Mouse (Mus musculus) CH12.LX (cell line): ENCODE measurements around the gene Guk1. TPM values are rescaled to one million over a fixed set of nuclear protein-coding genes. Genes with fewer than 3 reads are reported as not detected.

ENCODE experiments used
- DNase-seq: peaks from one replicate; pipeline ENCODE4 v3.0.0-alpha.2; 2013; ENCODE audit errors: extremely low read depth
- H3K27ac ChIP-seq: 2 replicates; pipeline ENCODE4 v1.5.1; 2012; ENCODE audit warnings: low read depth, mild to moderate bottlenecking, control low read depth, moderate library complexity; ENCODE audit not compliant: insufficient read depth
- H3K27me3 ChIP-seq: replicated peaks from 2 replicates; pipeline ENCODE3; 2012; ENCODE audit warnings: inconsistent platforms
- H3K36me3 ChIP-seq, 2 experiments: replicated peaks in 1 of 2; 2 replicates each; pipeline versions ENCODE3 to v1.6.1; 2012; ENCODE audit warnings: inconsistent platforms in 1 of 2, low read length in 1 of 2, mild to moderate bottlenecking in 1 of 2, mixed read lengths in 1 of 2, moderate library complexity in 1 of 2; ENCODE audit not compliant: control insufficient read depth in 1 of 2, insufficient read depth in 1 of 2
- H3K4me1 ChIP-seq, 2 experiments: 2 replicates each; pipeline ENCODE4 v1.6.1; 2012; ENCODE audit warnings: inconsistent platforms in 1 of 2, moderate library complexity in 1 of 2; ENCODE audit not compliant: insufficient read depth in 2 of 2, control insufficient read depth in 1 of 2
- H3K4me2 ChIP-seq: 2 replicates; pipeline ENCODE4 v1.6.1; 2012; ENCODE audit warnings: low read depth, mild to moderate bottlenecking, control low read depth; ENCODE audit not compliant: poor library complexity, insufficient read depth, severe bottlenecking
- H3K4me3 ChIP-seq, 3 experiments: fragments of 150-350 bp in 1 of 3; sonication (generic) in 1 of 3; replicated peaks in 1 of 3; 2 replicates each; pipeline versions ENCODE3 to v1.5.1; 2011 to 2012; ENCODE audit warnings: low read depth in 2 of 3, low read length in 2 of 3, mild to moderate bottlenecking in 2 of 3, moderate library complexity in 2 of 3, control low read depth in 1 of 3, improper control_type of control experiment in 1 of 3, inconsistent platforms in 1 of 3, mixed read lengths in 1 of 3; ENCODE audit not compliant: poor library complexity in 1 of 3
- H3K79me2 ChIP-seq: replicated peaks from 2 replicates; pipeline ENCODE4 v1.6.1; 2012; ENCODE audit warnings: mild to moderate bottlenecking, moderate library complexity; ENCODE audit not compliant: control insufficient read depth, poor library complexity, insufficient read depth, severe bottlenecking; ENCODE audit errors: extremely low read depth
- H3K9ac ChIP-seq: 2 replicates; pipeline ENCODE4 v1.6.1; 2012; ENCODE audit warnings: low read depth, mild to moderate bottlenecking, control low read depth, moderate library complexity; ENCODE audit not compliant: insufficient read depth
- H3K9me3 ChIP-seq: replicated peaks from 2 replicates; pipeline ENCODE3; 2012; ENCODE audit warnings: low read length, inconsistent platforms, mixed read lengths
- BHLHE40 ChIP-seq: IDR thresholded peaks from 2 replicates; pipeline ENCODE4 v1.6.1; 2011; ENCODE audit warnings: mild to moderate bottlenecking, low read depth, low read length, improper control_type of control experiment
- CHD1 ChIP-seq: IDR thresholded peaks from 2 replicates; pipeline ENCODE4 v1.6.1; 2012; ENCODE audit warnings: low read depth, low read length, improper control_type of control experiment, inconsistent platforms
- CHD2 ChIP-seq: IDR thresholded peaks from 2 replicates; pipeline ENCODE4 v1.6.1; 2011; ENCODE audit warnings: low read length, improper control_type of control experiment
- CTCF ChIP-seq, 2 experiments: IDR thresholded peaks in 1 of 2; conservative IDR thresholded peaks in 1 of 2; 2 replicates each; pipeline ENCODE4 v1.5.1; 2011 to 2012; ENCODE audit warnings: low read depth in 2 of 2, low read length in 2 of 2, improper control_type of control experiment in 1 of 2, inconsistent platforms in 1 of 2, mild to moderate bottlenecking in 1 of 2, moderate library complexity in 1 of 2
- E2F4 ChIP-seq: IDR thresholded peaks from 2 replicates; pipeline ENCODE4 v1.6.1; 2011; ENCODE audit warnings: low read depth, low read length, improper control_type of control experiment; ENCODE audit not compliant: insufficient replicate concordance
- ELF1 ChIP-seq: IDR thresholded peaks from 2 replicates; pipeline ENCODE4 v1.6.1; 2014; ENCODE audit warnings: low read depth, mild to moderate bottlenecking, inconsistent platforms, low read length, improper control_type of control experiment
- EP300 ChIP-seq: IDR thresholded peaks from 2 replicates; pipeline ENCODE4 v1.6.1; 2011; ENCODE audit warnings: low read length, improper control_type of control experiment
- ETS1 ChIP-seq: conservative IDR thresholded peaks from 2 replicates; pipeline ENCODE4 v1.6.1; 2012; ENCODE audit warnings: low read depth, mild to moderate bottlenecking, inconsistent platforms, low read length, improper control_type of control experiment, moderate library complexity
- HCFC1 ChIP-seq: IDR thresholded peaks from 2 replicates; pipeline ENCODE4 v1.6.1; 2012; ENCODE audit warnings: low read depth, mild to moderate bottlenecking, inconsistent platforms, low read length, improper control_type of control experiment
- IRF4 ChIP-seq: IDR thresholded peaks from 2 replicates; pipeline ENCODE4 v1.6.1; 2014; ENCODE audit warnings: low read depth, mild to moderate bottlenecking, inconsistent platforms, low read length, improper control_type of control experiment
- JUN ChIP-seq: IDR thresholded peaks from 2 replicates; pipeline ENCODE4 v1.6.1; 2011; ENCODE audit warnings: low read depth, mild to moderate bottlenecking, low read length, improper control_type of control experiment, moderate library complexity; ENCODE audit not compliant: insufficient read depth
- JUND ChIP-seq: conservative IDR thresholded peaks from 2 replicates; pipeline ENCODE4 v1.6.1; 2011; ENCODE audit warnings: low read depth, low read length, improper control_type of control experiment
- KAT2A ChIP-seq: IDR thresholded peaks from 2 replicates; pipeline ENCODE4 v1.6.1; 2012; ENCODE audit warnings: low read length, improper control_type of control experiment, inconsistent platforms; ENCODE audit not compliant: insufficient replicate concordance
- MAFK ChIP-seq: IDR thresholded peaks from 2 replicates; pipeline ENCODE4 v1.6.1; 2011; ENCODE audit warnings: low read length, improper control_type of control experiment; ENCODE audit not compliant: insufficient replicate concordance
- MAX ChIP-seq: IDR thresholded peaks from 2 replicates; pipeline ENCODE4 v1.6.1; 2011; ENCODE audit warnings: low read length, improper control_type of control experiment
- MEF2A ChIP-seq: IDR thresholded peaks from 2 replicates; pipeline ENCODE4 v1.6.1; 2014; ENCODE audit warnings: low read depth, mild to moderate bottlenecking, inconsistent platforms, low read length, improper control_type of control experiment, borderline replicate concordance
- NELFE ChIP-seq: IDR thresholded peaks from 2 replicates; pipeline ENCODE4 v1.6.1; 2011; ENCODE audit warnings: low read depth, low read length, improper control_type of control experiment
- NRF1 ChIP-seq: IDR thresholded peaks from 2 replicates; pipeline ENCODE4 v1.6.1; 2014; ENCODE audit warnings: low read depth, mild to moderate bottlenecking, inconsistent platforms, low read length, improper control_type of control experiment, moderate library complexity
- POLR2A ChIP-seq: IDR thresholded peaks from 2 replicates; pipeline ENCODE4 v1.6.1; 2011; ENCODE audit warnings: low read depth, mild to moderate bottlenecking, improper control_type of control experiment, low read length
- POLR2AphosphoS2 ChIP-seq: IDR thresholded peaks from 2 replicates; pipeline ENCODE4 v1.6.1; 2011; ENCODE audit warnings: low read depth, low read length, improper control_type of control experiment
- RAD21 ChIP-seq: IDR thresholded peaks from 2 replicates; pipeline ENCODE4 v1.6.1; 2011; ENCODE audit warnings: low read depth, mild to moderate bottlenecking, low read length, improper control_type of control experiment, moderate library complexity
- SMC3 ChIP-seq: IDR thresholded peaks from 2 replicates; pipeline ENCODE4 v1.6.1; 2011; ENCODE audit warnings: low read depth, low read length, improper control_type of control experiment
- TBP ChIP-seq: conservative IDR thresholded peaks from 2 replicates; pipeline ENCODE4 v1.6.1; 2011; ENCODE audit warnings: low read depth, low read length, improper control_type of control experiment
- TCF12 ChIP-seq: IDR thresholded peaks from 2 replicates; pipeline ENCODE4 v1.6.1; 2014; ENCODE audit warnings: low read depth, mild to moderate bottlenecking, inconsistent platforms, low read length, improper control_type of control experiment
- USF2 ChIP-seq: conservative IDR thresholded peaks from 2 replicates; pipeline ENCODE4 v1.6.1; 2011; ENCODE audit warnings: low read depth, low read length, improper control_type of control experiment
- ZMIZ1 ChIP-seq: IDR thresholded peaks from 2 replicates; pipeline ENCODE4 v1.6.1; 2012; ENCODE audit warnings: low read depth, mild to moderate bottlenecking, inconsistent platforms, low read length, improper control_type of control experiment
- dilution Hi-C: fragments of 300-500 bp; cut with MboI; formaldehyde crosslinking; loops from 2 replicates; pipeline ENCODE4 v1.14.3; 2020; ENCODE audit warnings: low sequenced_read_pairs; ENCODE audit not compliant: extremely low pct_unique_long_range_greater_than_20kb, extremely low pct_ligation_motif_present
- in situ Hi-C: fragments of 300-500 bp; cut with MboI; formaldehyde crosslinking; loops from 3 replicates; pipeline ENCODE4 v1.14.3; 2019; ENCODE audit warnings: low sequenced_read_pairs, low pct_ligation_motif_present, low pct_unique_long_range_greater_than_20kb, mixed read lengths
- polyA plus RNA-seq: library from polyadenylated mRNA; unstranded; fragments of >175 nt; gene quantifications from 2 replicates; pipeline ENCODE4 v1.2.1, GENCODE M21; 2012; ENCODE audit warnings: low read depth; ENCODE audit not compliant: insufficient read length
- total RNA-seq, 2 experiments: library from RNA; depleted of rRNA; stranded (reverse); fragments of 300-350 nt in 1 of 2; fragments of >200 nt in 1 of 2; gene quantifications; 2 replicates each; pipeline ENCODE4 v1.2.3; 2012 to 2014

Gene Guk1
- total and polyA plus RNA-seq, 3 experiments = 111 to 148 (median 130) TPM

DNA sequence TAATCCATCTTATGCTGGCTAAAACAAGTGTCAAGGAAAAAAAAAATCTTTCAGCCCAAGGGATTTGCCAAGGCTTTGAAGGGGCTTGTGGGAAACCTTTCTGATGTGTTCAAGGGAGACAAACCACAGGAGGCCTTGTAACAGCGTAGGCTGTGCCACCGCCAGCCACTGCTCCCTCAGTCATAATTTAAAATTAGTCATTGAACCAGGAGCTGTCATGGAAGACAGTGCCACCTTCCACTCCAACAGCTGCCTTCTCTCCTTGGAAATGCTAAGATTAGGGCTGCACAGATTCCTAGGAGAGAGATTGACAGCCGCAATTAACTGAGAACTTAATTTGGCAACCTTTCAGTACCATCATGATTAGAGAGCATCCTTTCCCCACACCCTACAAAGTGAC is 42.7 kb downstream of the Guk1 start:
- H3K9ac ChIP-seq = no peak overlapping the region

DNA sequence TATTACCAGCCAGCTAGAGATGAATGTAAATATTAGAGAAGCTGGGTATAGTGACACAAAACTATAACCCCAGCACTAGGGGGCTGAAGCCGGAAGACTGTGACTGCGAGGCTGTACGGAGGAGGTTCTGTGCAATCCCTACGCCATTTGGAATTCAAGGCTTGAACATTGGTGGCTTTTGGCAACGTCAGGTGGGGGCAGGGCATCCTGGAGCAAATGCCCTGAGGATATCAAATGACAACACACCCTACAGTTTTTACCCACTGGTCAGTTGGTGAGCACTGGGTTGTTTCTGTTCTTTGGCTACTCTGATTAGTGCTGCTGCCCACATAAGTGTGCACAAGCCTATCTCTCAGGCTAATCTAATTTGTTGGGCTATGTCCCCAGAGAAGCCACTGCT is 49.0 kb downstream of the Guk1 start:
- H3K4me1 ChIP-seq = peaks cover 0 to 12% of the 10 kb centered on the region in 2 experiments; a peak in 2 of 4 replicates
- no peak for TF ChIP-seq ELF1
- TF ChIP-seq EP300 = no peak
- no peak for TF ChIP-seq CHD1
- TF ChIP-seq POLR2AphosphoS2 = no peak
- TF ChIP-seq TCF12 = no peak
- no peak for TF ChIP-seq POLR2A
- no peak for TF ChIP-seq JUN
- TF ChIP-seq CHD2 = no peak
- no peak for TF ChIP-seq MAX
- no peak for TF ChIP-seq IRF4
- no peak for TF ChIP-seq KAT2A
- TF ChIP-seq NRF1 = no peak
- TF ChIP-seq SMC3 = no peak
- no peak for TF ChIP-seq NELFE
- TF ChIP-seq MAFK = no peak
- no peak for TF ChIP-seq HCFC1
- TF ChIP-seq RAD21 = no peak
- in situ Hi-C loops (no loop called here), dilution Hi-C loops (no loop called here)
- peaks cover 47% of the 10 kb centered on the region for H3K27me3 ChIP-seq
- H3K9me3 ChIP-seq = peaks cover 6% of the 10 kb centered on the region
- no peaks in the 10 kb centered on the region for H3K79me2 ChIP-seq
- DNase-seq = no peak
- no peak overlapping the region for H3K4me2 ChIP-seq
- H3K4me3 ChIP-seq = no peak overlapping the region
- H3K9ac ChIP-seq = no peak overlapping the region
- no peaks in the 10 kb centered on the region for H3K36me3 ChIP-seq
- H3K27ac ChIP-seq = no peak overlapping the region

More for the DNA sequence above, 42.7 kb downstream of the Guk1 start:
- Histone ChIP-seq H3K4me2 (no peak overlapping the region), H3K27ac (no peak overlapping the region), H3K27me3 (peaks cover 24% of the 10 kb centered on the region), H3K79me2 (no peaks in the 10 kb centered on the region), H3K9me3 (no peaks in the 10 kb centered on the region), H3K4me3 (no peak overlapping the region), H3K4me1 (no peaks in the 10 kb centered on the region), H3K36me3 (no peaks in the 10 kb centered on the region)
- DNase-seq = no peak
- in situ Hi-C loops (no loop called here), dilution Hi-C loops (no loop called here)
- no peak for TF ChIP-seq CTCF (conservative IDR thresholded peaks at IDR 0.05 in 1 of 2, IDR thresholded peaks at IDR 0.05 in 1 of 2; ENCODE audit: low read depth in 2 of 2, low read length in 2 of 2)
- TF ChIP-seq E2F4 = no peak
- no peak for TF ChIP-seq MEF2A
- TF ChIP-seq USF2 = no peak
- TF ChIP-seq HCFC1 = no peak
- TF ChIP-seq TBP = no peak
- no peak for TF ChIP-seq IRF4
- no peak for TF ChIP-seq CHD2
- no peak for TF ChIP-seq CHD1
- TF ChIP-seq ETS1 = no peak
- no peak for TF ChIP-seq JUND
- TF ChIP-seq MAFK = no peak
- TF ChIP-seq NRF1 = no peak
- no peak for TF ChIP-seq KAT2A
- TF ChIP-seq BHLHE40 = no peak
- no peak for TF ChIP-seq EP300
- no peak for TF ChIP-seq ZMIZ1
